Mouse (Mus musculus): ENCODE results near the gene Grin2d. TPM values are rescaled to one million over a fixed set of nuclear protein-coding genes. Genes with fewer than 3 reads are reported as not detected.

Grin2d gene
- polyA plus RNA-seq, 1 experiment: 21.1 TPM

DNA sequence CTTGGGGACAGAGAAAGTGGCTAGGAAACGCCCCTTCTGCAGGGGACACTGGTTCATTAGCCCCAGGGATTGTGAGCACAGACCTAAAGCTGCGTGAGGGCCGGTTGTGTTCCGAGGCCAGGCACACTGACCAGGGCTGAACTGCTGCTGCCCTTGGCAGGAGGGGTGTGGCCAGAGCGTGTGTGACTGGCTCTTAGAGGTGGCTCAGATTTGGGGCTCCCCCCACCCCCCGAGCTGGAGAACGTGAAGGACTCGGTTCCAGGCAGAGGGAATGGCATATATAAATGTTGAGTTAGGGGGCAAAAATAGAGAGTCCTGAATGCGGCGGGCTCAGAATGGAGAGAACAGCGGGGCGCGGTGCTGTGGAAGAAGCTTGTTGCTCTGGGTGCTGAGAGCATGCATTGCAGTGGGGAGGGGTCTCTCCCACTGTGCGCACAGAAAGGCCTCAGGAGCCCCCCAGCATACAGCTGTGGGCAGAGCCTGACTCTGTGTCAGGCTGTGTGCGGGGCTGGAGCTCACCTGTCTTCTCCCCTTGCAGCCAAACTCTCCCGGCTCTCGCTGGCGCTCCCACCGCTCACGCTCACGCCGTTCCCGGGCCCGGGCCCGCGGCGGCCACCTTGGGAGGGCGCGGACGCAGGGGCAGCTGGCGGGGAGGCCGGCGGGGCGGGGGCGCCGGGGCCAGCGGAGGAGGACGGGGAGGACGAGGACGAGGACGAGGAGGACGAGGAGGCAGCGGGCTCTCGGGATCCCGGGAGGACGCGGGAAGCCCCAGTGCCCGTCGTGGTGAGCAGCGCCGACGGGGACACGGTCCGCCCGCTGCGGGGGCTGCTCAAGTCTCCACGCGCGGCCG, 80.3 kb downstream of the Grin2d start:
- Histone ChIP-seq H3K36me3 (ENCODE audit: control insufficient read depth, insufficient read depth, low read length) (no peaks in the 10 kb centered on the region), H3K27ac (ENCODE audit: control insufficient read depth, insufficient read depth, low read depth, low read length) (no peak overlapping the region), H3K27me3 (ENCODE audit: control insufficient read depth, insufficient read depth, low read length) (peaks cover 2% of the 10 kb centered on the region; the same call in 1 of the 2 replicates)

GRCm38 (mm10) chr7:45796950-45797349, 81.2 kb downstream of the Grin2d start:
- H3K27me3 ChIP-seq (ENCODE audit: control insufficient read depth, insufficient read depth, low read length): peaks cover 2% of the 10 kb centered on the region; the same call in 1 of the 2 replicates
- H3K36me3 ChIP-seq (ENCODE audit: control insufficient read depth, insufficient read depth, low read length): no peaks in the 10 kb centered on the region
- no peak overlapping the region for H3K4me3 ChIP-seq (ENCODE audit: control insufficient read depth, low read depth, low read length)

More for the DNA sequence above, 80.3 kb downstream of the Grin2d start:
- H3K4me1 ChIP-seq (ENCODE audit: control insufficient read depth, insufficient read depth, low read length): peaks cover 19% of the 10 kb centered on the region
- peak overlapping the region; percentile 71 for H3K4me3 ChIP-seq (ENCODE audit: control insufficient read depth, low read depth, low read length)
- TF ChIP-seq POLR2A (IDR thresholded peaks at IDR 0.05; ENCODE audit: control insufficient read depth, low read depth, low read length) (no peak), CTCF (IDR thresholded peaks at IDR 0.05; ENCODE audit: control insufficient read depth, insufficient read depth, insufficient replicate concordance, low read depth, low read length) (no peak)

DNA sequence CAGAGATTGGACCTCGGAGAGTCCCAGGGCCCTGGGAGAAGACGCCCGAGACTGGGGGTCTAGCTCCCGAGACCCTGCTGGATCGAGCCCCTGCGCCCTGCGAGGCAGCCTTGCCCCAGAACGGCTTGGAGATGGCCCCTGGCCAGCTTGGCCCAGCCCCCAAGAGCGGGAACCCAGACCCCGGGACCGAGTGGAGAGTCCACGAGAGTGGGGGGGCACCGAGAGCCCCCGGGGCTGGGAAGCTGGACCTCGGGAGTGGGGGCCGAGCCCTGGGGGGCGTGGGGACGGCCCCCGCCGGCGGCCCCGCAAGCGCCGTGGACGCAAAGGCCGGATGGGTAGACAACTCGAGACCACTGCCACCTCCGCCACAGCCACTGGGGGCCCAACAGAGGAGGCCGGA, 83.2 kb downstream of the Grin2d start:
- H3K27me3 ChIP-seq (ENCODE audit: control insufficient read depth, insufficient read depth, low read length): no peaks in the 10 kb centered on the region
- TF ChIP-seq POLR2A (IDR thresholded peaks at IDR 0.05; ENCODE audit: control insufficient read depth, low read depth, low read length) (no peak), CTCF (IDR thresholded peaks at IDR 0.05; ENCODE audit: control insufficient read depth, insufficient read depth, insufficient replicate concordance, low read depth, low read length) (no peak)
- H3K27ac ChIP-seq (ENCODE audit: control insufficient read depth, insufficient read depth, low read depth, low read length): no peak overlapping the region
- peaks cover 10% of the 10 kb centered on the region for H3K4me1 ChIP-seq (ENCODE audit: control insufficient read depth, insufficient read depth, low read length)
- H3K4me3 ChIP-seq (ENCODE audit: control insufficient read depth, low read depth, low read length): no peak overlapping the region
- H3K36me3 ChIP-seq (ENCODE audit: control insufficient read depth, insufficient read depth, low read length): no peaks in the 10 kb centered on the region

More at GRCm38 (mm10) chr7:45796950-45797349, 81.2 kb downstream of the Grin2d start:
- Histone ChIP-seq H3K4me1 (ENCODE audit: control insufficient read depth, insufficient read depth, low read length) (peaks cover 19% of the 10 kb centered on the region), H3K27ac (ENCODE audit: control insufficient read depth, insufficient read depth, low read depth, low read length) (no peak overlapping the region)
- TF ChIP-seq POLR2A (IDR thresholded peaks at IDR 0.05; ENCODE audit: control insufficient read depth, low read depth, low read length) (no peak), CTCF (IDR thresholded peaks at IDR 0.05; ENCODE audit: control insufficient read depth, insufficient read depth, insufficient replicate concordance, low read depth, low read length) (no peak)

DNA sequence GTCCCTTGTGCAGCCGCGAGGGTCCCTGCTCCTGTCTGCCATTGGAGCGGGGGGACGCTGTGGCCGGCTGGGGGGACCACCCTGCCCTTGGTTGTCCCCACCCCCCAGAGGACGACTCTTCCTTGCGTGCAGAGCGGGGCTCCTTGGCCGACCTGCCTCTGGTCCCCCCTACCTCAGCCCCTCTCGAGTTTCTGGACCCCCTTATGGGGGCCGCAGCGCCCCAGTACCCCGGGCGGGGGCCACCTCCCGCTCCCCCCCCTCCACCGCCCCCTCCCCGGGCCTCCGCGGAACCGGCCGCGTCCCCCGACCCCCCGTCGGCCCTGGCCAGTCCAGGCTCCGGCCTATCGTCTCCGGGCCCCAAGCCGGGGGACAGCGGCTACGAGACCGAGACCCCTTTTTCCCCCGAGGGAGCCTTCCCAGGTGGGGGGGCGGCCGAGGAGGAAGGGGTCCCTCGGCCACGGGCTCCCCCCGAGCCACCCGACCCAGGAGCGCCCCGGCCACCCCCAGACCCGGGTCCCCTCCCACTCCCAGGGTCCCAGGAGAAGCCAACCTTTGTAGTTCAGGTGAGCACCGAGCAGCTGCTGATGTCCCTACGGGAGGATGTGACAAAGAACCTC, 84.1 kb downstream of the Grin2d start:
- Histone ChIP-seq H3K27ac (ENCODE audit: control insufficient read depth, insufficient read depth, low read depth, low read length) (no peak overlapping the region), H3K36me3 (ENCODE audit: control insufficient read depth, insufficient read depth, low read length) (no peaks in the 10 kb centered on the region), H3K27me3 (ENCODE audit: control insufficient read depth, insufficient read depth, low read length) (no peaks in the 10 kb centered on the region)

DNA sequence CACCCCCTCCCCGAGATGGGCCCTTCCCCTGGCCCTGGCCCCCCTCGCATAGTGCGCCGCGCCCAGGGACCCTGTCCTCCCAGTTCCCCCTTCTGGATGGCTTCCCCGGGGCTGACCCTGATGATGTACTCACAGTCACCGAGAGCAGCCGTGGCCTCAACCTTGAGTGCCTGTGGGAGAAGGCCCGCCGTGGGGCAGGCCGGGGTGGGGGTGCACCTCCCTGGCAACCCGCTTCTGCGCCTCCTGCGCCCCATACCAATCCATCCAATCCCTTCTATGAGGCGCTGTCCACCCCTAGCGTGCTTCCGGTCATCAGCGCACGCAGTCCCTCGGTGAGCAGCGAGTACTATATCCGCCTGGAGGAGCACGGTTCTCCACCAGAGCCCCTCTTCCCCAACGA, 84.9 kb downstream of the Grin2d start:
- TF ChIP-seq CTCF (IDR thresholded peaks at IDR 0.05; ENCODE audit: control insufficient read depth, insufficient read depth, insufficient replicate concordance, low read depth, low read length) (no peak), POLR2A (IDR thresholded peaks at IDR 0.05; ENCODE audit: control insufficient read depth, low read depth, low read length) (no peak)
- Histone ChIP-seq H3K4me1 (ENCODE audit: control insufficient read depth, insufficient read depth, low read length) (peaks cover 8% of the 10 kb centered on the region), H3K36me3 (ENCODE audit: control insufficient read depth, insufficient read depth, low read length) (no peaks in the 10 kb centered on the region), H3K27ac (ENCODE audit: control insufficient read depth, insufficient read depth, low read depth, low read length) (no peak overlapping the region), H3K4me3 (ENCODE audit: control insufficient read depth, low read depth, low read length) (no peak overlapping the region; the same call in 1 of the 2 replicates), H3K27me3 (ENCODE audit: control insufficient read depth, insufficient read depth, low read length) (no peaks in the 10 kb centered on the region)

More for the DNA sequence above, 84.1 kb downstream of the Grin2d start:
- TF ChIP-seq CTCF (IDR thresholded peaks at IDR 0.05; ENCODE audit: control insufficient read depth, insufficient read depth, insufficient replicate concordance, low read depth, low read length) (no peak), POLR2A (IDR thresholded peaks at IDR 0.05; ENCODE audit: control insufficient read depth, low read depth, low read length) (no peak)
- Histone ChIP-seq H3K4me3 (ENCODE audit: control insufficient read depth, low read depth, low read length) (no peak overlapping the region), H3K4me1 (ENCODE audit: control insufficient read depth, insufficient read depth, low read length) (peaks cover 10% of the 10 kb centered on the region)

DNA sequence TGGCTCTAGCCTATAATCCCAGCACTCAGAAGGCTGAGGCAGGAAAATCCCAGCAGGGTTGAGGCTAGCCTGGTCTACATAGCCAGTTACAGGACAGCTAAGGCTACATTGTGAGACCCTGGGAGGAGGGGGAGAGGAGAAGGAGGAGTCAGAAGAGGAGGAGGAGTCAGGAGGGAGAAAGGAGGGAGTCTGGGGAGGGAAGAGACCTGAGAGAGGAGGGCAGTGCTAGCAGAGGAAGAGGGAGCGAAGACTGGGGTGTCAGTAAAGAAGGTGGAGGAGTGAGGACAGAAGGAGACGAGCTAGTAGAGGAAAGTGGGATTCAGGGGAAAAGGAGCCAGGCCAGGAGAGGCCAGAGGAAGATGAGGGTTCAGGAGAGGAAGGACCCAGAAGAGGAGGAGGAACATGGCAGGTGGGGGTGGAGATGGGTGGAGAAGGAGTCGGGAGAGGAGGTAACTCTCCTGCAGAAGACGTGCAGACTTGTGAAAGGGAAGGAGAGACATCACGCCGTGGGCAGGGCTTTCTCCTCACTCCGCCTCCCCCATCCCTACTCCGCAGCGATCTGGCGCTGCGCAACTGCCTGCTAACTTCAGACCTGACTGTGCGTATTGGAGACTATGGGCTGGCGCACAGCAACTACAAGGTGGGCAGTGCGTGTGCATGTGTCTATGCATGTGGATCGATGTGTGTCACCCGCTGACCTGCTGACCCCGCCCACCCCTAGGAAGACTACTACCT, 86.3 kb downstream of the Grin2d start:
- Histone ChIP-seq H3K27me3 (ENCODE audit: control insufficient read depth, insufficient read depth, low read length) (no peaks in the 10 kb centered on the region), H3K4me1 (ENCODE audit: control insufficient read depth, insufficient read depth, low read length) (peaks cover 14% of the 10 kb centered on the region), H3K36me3 (ENCODE audit: control insufficient read depth, insufficient read depth, low read length) (no peaks in the 10 kb centered on the region), H3K27ac (ENCODE audit: control insufficient read depth, insufficient read depth, low read depth, low read length) (no peak overlapping the region), H3K4me3 (ENCODE audit: control insufficient read depth, low read depth, low read length) (no peak overlapping the region)
- no peak for TF ChIP-seq POLR2A (IDR thresholded peaks at IDR 0.05; ENCODE audit: control insufficient read depth, low read depth, low read length)
- no peak for TF ChIP-seq CTCF (IDR thresholded peaks at IDR 0.05; ENCODE audit: control insufficient read depth, insufficient read depth, insufficient replicate concordance, low read depth, low read length)

DNA sequence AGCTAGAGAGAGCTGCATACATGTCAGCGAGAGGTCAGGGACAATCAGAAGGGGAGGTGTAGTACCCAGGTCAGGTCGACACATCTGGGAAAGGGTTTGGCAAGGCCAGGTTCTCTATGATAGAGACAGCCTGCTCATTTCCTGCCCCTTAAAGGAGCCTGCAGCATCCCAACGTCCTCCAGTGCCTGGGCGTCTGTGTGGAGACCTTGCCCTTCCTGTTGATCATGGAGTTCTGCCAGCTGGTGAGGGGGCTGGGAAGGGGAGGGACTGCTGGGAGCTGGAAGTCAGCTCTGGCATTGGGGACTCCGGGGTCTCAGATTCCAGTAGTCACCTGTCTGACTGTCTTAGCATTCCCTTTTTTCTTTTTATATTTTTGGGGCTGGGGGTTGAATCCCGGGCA, 87.5 kb downstream of the Grin2d start:
- Histone ChIP-seq H3K27me3 (ENCODE audit: control insufficient read depth, insufficient read depth, low read length) (no peaks in the 10 kb centered on the region), H3K36me3 (ENCODE audit: control insufficient read depth, insufficient read depth, low read length) (no peaks in the 10 kb centered on the region), H3K4me1 (ENCODE audit: control insufficient read depth, insufficient read depth, low read length) (peaks cover 26% of the 10 kb centered on the region), H3K27ac (ENCODE audit: control insufficient read depth, insufficient read depth, low read depth, low read length) (no peak overlapping the region), H3K4me3 (ENCODE audit: control insufficient read depth, low read depth, low read length) (no peak overlapping the region)
- TF ChIP-seq CTCF (IDR thresholded peaks at IDR 0.05; ENCODE audit: control insufficient read depth, insufficient read depth, insufficient replicate concordance, low read depth, low read length) (no peak), POLR2A (IDR thresholded peaks at IDR 0.05; ENCODE audit: control insufficient read depth, low read depth, low read length) (no peak)

All from testis, adult 2 months (tissue).